Mouse (Mus musculus) E14TG2a.4 (cell line): ENCODE results near the gene Olfr1423.

Source experiments
- CTCF ChIP-seq: conservative IDR thresholded peaks from 2 replicates; pipeline ENCODE4 v1.5.1; 2014; ENCODE audit warnings: low read length
- NANOG ChIP-seq: IDR thresholded peaks from 2 replicates; pipeline ENCODE4 v1.6.1; 2014; ENCODE audit warnings: borderline replicate concordance, low read length, mixed read lengths
- POU5F1 ChIP-seq: IDR thresholded peaks from 2 replicates; pipeline ENCODE4 v1.6.1; 2014; ENCODE audit warnings: low read length, borderline replicate concordance

DNA sequence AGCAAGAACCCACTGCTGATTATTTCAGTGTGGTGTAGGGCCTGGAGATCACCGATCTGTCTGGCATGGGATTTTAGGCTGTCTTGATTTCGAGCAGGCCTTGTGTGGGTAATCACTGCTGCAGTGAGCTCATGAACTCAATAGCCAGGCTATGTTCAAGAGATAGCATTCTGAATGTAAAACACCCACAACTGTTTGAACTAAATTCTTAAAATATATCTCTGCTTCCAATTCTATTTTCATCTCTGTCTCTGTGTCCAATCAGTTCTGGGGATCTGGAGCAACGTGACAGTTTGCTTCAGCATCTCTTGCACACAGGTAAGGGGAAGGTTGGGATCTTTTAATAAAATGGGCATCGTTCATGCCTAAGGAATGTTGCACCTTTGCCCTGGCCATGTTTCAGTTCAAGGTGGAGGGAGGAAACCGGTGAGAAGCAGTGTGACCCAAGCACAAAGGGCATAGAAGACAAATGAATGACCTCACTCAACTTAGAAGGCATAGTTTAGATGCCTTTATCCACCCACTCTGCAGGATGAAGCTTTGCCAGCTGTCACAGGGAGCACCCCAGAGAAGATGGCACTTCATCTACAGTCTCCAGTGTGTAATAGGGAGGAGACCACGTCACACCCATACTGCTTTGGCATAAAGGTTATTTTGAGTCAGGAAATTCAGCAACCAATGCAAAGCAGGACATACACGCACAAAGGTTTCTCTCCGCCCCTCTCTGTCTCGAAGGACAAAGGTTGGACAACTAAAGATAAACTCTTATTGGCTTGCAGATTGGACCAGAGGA lies 36.7 kb downstream of the Olfr1423 start:
- TF ChIP-seq NANOG (no peak), CTCF (no peak), POU5F1 (no peak)
